Mouse (Mus musculus) CH12.LX (cell line): ENCODE data around the gene Hnrnpul1.

Experiments used
- CTCF ChIP-seq, 2 experiments: IDR thresholded peaks in 1 of 2; conservative IDR thresholded peaks in 1 of 2; 2 replicates each; pipeline ENCODE4 v1.5.1; 2011 to 2012; ENCODE audit warnings: low read depth in 2 of 2, low read length in 2 of 2, improper control_type of control experiment in 1 of 2, inconsistent platforms in 1 of 2, mild to moderate bottlenecking in 1 of 2, moderate library complexity in 1 of 2
- ELF1 ChIP-seq: IDR thresholded peaks from 2 replicates; pipeline ENCODE4 v1.6.1; 2014; ENCODE audit warnings: low read depth, mild to moderate bottlenecking, inconsistent platforms, low read length, improper control_type of control experiment
- KAT2A ChIP-seq: IDR thresholded peaks from 2 replicates; pipeline ENCODE4 v1.6.1; 2012; ENCODE audit warnings: low read length, improper control_type of control experiment, inconsistent platforms; ENCODE audit not compliant: insufficient replicate concordance
- NELFE ChIP-seq: IDR thresholded peaks from 2 replicates; pipeline ENCODE4 v1.6.1; 2011; ENCODE audit warnings: low read depth, low read length, improper control_type of control experiment
- POLR2A ChIP-seq: IDR thresholded peaks from 2 replicates; pipeline ENCODE4 v1.6.1; 2011; ENCODE audit warnings: low read depth, mild to moderate bottlenecking, improper control_type of control experiment, low read length
- SMC3 ChIP-seq: IDR thresholded peaks from 2 replicates; pipeline ENCODE4 v1.6.1; 2011; ENCODE audit warnings: low read depth, low read length, improper control_type of control experiment
- ZC3H11A ChIP-seq: IDR thresholded peaks from 2 replicates; pipeline ENCODE4 v1.6.1; 2012; ENCODE audit warnings: low read depth, mild to moderate bottlenecking, inconsistent platforms, low read length, improper control_type of control experiment

- no peak for TF ChIP-seq CTCF (conservative IDR thresholded peaks at IDR 0.05 in 1 of 2, IDR thresholded peaks at IDR 0.05 in 1 of 2; ENCODE audit: low read depth in 2 of 2, low read length in 2 of 2)
- TF ChIP-seq POLR2A, result no peak
- no peak for TF ChIP-seq NELFE
- no peak for TF ChIP-seq KAT2A
- no peak for TF ChIP-seq ZC3H11A
- no peak for TF ChIP-seq ELF1
- no peak for TF ChIP-seq SMC3
These were observed 77.5 kb downstream of the Hnrnpul1 start for GRCm38 (mm10) chr7:25677013-25677412.
